Mouse (Mus musculus) left cerebral cortex, adult 2 months (tissue): ENCODE measurements at regions not wholly inside any gene's neighbourhood (a gene's known extent, or its start where the extent isn't known, plus 50 kb on each side); places are given as distances from the start of the nearest gene placed in this dataset.

ENCODE experiments used
- DNase-seq, 2 experiments: peaks; one replicate each; pipeline ENCODE4 v3.0.0; 2021 to 2022; ENCODE audit warnings: low spot score in 2 of 2, mixed read lengths in 1 of 2; ENCODE audit errors: extremely low spot score in 1 of 2
- H3K27ac ChIP-seq: fragments of 200-600 bp; 2 replicates; pipeline ENCODE4 v1.8.1; 2022
- H3K4me3 ChIP-seq: fragments of 200-600 bp; 2 replicates; pipeline ENCODE4 v1.8.1; 2022
- CTCF ChIP-seq: fragments of 200-600 bp; IDR thresholded peaks from 2 replicates; pipeline ENCODE4 v1.8.1; 2022; ENCODE audit warnings: antibody characterized with exemption, mild to moderate bottlenecking, moderate library complexity
- intact Hi-C: fragments of 180-260 bp; cut with DNase I; formaldehyde crosslinking; loops from one replicate; pipeline ENCODE4 v1.15.1; 2025

- Histone ChIP-seq H3K4me3 (no peak overlapping the region), H3K27ac (no peak overlapping the region)
- TF ChIP-seq CTCF = no peak
- intact Hi-C loops = no loop called here
- DNase-seq = no peak
Observed at GRCm38 (mm10) chr9:33003880-33004279, 367.9 kb downstream of the Ets1 start.

GRCm38 (mm10) chr9:33004536-33004935 is 368.5 kb downstream of the Ets1 start:
- no peak for TF ChIP-seq CTCF

GRCm38 (mm10) chr9:33007456-33008063 is 371.5 kb downstream of the Ets1 start:
- Histone ChIP-seq H3K27ac (no peak overlapping the region), H3K4me3 (no peak overlapping the region)
- intact Hi-C loops = no loop called here
- TF ChIP-seq CTCF = no peak
- DNase-seq = no peak

More at GRCm38 (mm10) chr9:33004536-33004935, 368.5 kb downstream of the Ets1 start:
- intact Hi-C loops = no loop called here
- Histone ChIP-seq H3K27ac (no peak overlapping the region), H3K4me3 (no peak overlapping the region)
- no peak for DNase-seq

- DNase-seq = no peak
- H3K27ac ChIP-seq = no peak overlapping the region
- no peak overlapping the region for H3K4me3 ChIP-seq
- no peak for TF ChIP-seq CTCF
- intact Hi-C loops = no loop called here
Observed at GRCm38 (mm10) chr9:33011241-33011640, 375.2 kb downstream of the Ets1 start.

GRCm38 (mm10) chr9:33035401-33035800 is 399.4 kb downstream of the Ets1 start:
- no peak for DNase-seq
- intact Hi-C loops = no loop called here

GRCm38 (mm10) chr9:33039221-33039790 is 403.3 kb downstream of the Ets1 start:
- TF ChIP-seq CTCF = no peak
- intact Hi-C loops = no loop called here

More at GRCm38 (mm10) chr9:33035401-33035800, 399.4 kb downstream of the Ets1 start:
- H3K4me3 ChIP-seq = no peak overlapping the region
- TF ChIP-seq CTCF = no peak
- no peak overlapping the region for H3K27ac ChIP-seq

GRCm38 (mm10) chr9:33050789-33051188 is 414.8 kb downstream of the Ets1 start:
- TF ChIP-seq CTCF = no peak
- DNase-seq = no peak
- Histone ChIP-seq H3K4me3 (no peak overlapping the region), H3K27ac (no peak overlapping the region)
- intact Hi-C loops = no loop called here

More at GRCm38 (mm10) chr9:33039221-33039790, 403.3 kb downstream of the Ets1 start:
- Histone ChIP-seq H3K4me3 (no peak overlapping the region), H3K27ac (no peak overlapping the region)
- no peak for DNase-seq

- intact Hi-C loops = no loop called here
- H3K4me3 ChIP-seq = no peak overlapping the region
- no peak for DNase-seq
Observed at GRCm38 (mm10) chr9:33060636-33061264, 424.7 kb downstream of the Ets1 start.

GRCm38 (mm10) chr9:33062476-33062875 is 426.5 kb downstream of the Ets1 start:
- no peak overlapping the region for H3K27ac ChIP-seq
- H3K4me3 ChIP-seq = no peak overlapping the region
- TF ChIP-seq CTCF = no peak
- DNase-seq = peak; percentile 15 to 25
- intact Hi-C loops = no loop called here

More at GRCm38 (mm10) chr9:33060636-33061264, 424.7 kb downstream of the Ets1 start:
- TF ChIP-seq CTCF = no peak
- H3K27ac ChIP-seq = no peak overlapping the region

- DNase-seq = no peak
- TF ChIP-seq CTCF = no peak
- no peak overlapping the region for H3K4me3 ChIP-seq
- H3K27ac ChIP-seq = no peak overlapping the region
- intact Hi-C loops = no loop called here
Observed at GRCm38 (mm10) chr9:33065331-33065730, 429.3 kb downstream of the Ets1 start.

GRCm38 (mm10) chr9:33067521-33067920 is 431.5 kb downstream of the Ets1 start:
- Histone ChIP-seq H3K27ac (no peak overlapping the region), H3K4me3 (no peak overlapping the region)
- intact Hi-C loops = no loop called here
- no peak for TF ChIP-seq CTCF
- no peak for DNase-seq

- intact Hi-C loops = loop anchor here (5.0 kb wide), 1 partner anchor 123 kb away; no protein-coding TSS in a partner anchor
- Histone ChIP-seq H3K4me3 (no peak overlapping the region), H3K27ac (no peak overlapping the region)
- no peak for TF ChIP-seq CTCF
- DNase-seq = no peak
Observed at GRCm38 (mm10) chr9:33070116-33070515, 434.1 kb downstream of the Ets1 start.
